Mouse (Mus musculus) cerebellum, adult 9-11 months (tissue): ENCODE measurements around the gene Josd2.

ENCODE experiments used
- DNase-seq: peaks from one replicate; pipeline ENCODE4 v3.0.0; 2022

Gene Josd2

GRCm38 (mm10) chr7:44446070-44446855 is 21.5 kb upstream of the Josd2 start:
- DNase-seq = peak; percentile 78

- no peak for DNase-seq
These were observed 14.5 kb upstream of the Josd2 start for GRCm38 (mm10) chr7:44453256-44453655.

GRCm38 (mm10) chr7:44456302-44456701 is 11.5 kb upstream of the Josd2 start:
- DNase-seq = peak; percentile 26

GRCm38 (mm10) chr7:44460067-44460466 is 7.7 kb upstream of the Josd2 start:
- peak; percentile 29 for DNase-seq

- peak; percentile 48 for DNase-seq
These were observed 6.8 kb upstream of the Josd2 start for GRCm38 (mm10) chr7:44460767-44461502.

- peak; percentile 61 for DNase-seq
These were observed 6.1 kb upstream of the Josd2 start for GRCm38 (mm10) chr7:44461503-44462217.

GRCm38 (mm10) chr7:44462218-44463055 is 5.3 kb upstream of the Josd2 start:
- DNase-seq = peak; percentile 73

GRCm38 (mm10) chr7:44463056-44463425 is 4.7 kb upstream of the Josd2 start:
- DNase-seq = peak; percentile 57

- DNase-seq = peak; percentile 63
These were observed 4.1 kb upstream of the Josd2 start for GRCm38 (mm10) chr7:44463556-44464225.

GRCm38 (mm10) chr7:44464511-44464910 is 3.3 kb upstream of the Josd2 start:
- DNase-seq = peak; percentile 98

GRCm38 (mm10) chr7:44465111-44465510 is 2.7 kb upstream of the Josd2 start, which contains the start of gene Aspdh:
Gene Aspdh, plus strand, starts transcription at chr7:44465391.
- peak; percentile 81 for DNase-seq

- DNase-seq = peak; percentile 76
These were observed 1.5 kb upstream of the Josd2 start for GRCm38 (mm10) chr7:44466006-44466887.

- no peak for DNase-seq
These were observed 880 bp upstream of the Josd2 start for GRCm38 (mm10) chr7:44466888-44467311.

- DNase-seq = no peak
These were observed 985 bp downstream of the Josd2 start for GRCm38 (mm10) chr7:44468644-44469285.

GRCm38 (mm10) chr7:44469677-44470675 is 2.2 kb downstream of the Josd2 start:
- peak; percentile 59 for DNase-seq

- peak; percentile 58 for DNase-seq
These were observed 3.2 kb downstream of the Josd2 start for GRCm38 (mm10) chr7:44470696-44471612.

- peak; percentile 57 for DNase-seq
These were observed 4.2 kb downstream of the Josd2 start for GRCm38 (mm10) chr7:44471880-44472557.
